Mouse (Mus musculus) gastrocnemius, adult 2 months (tissue): ENCODE measurements at regions not wholly inside any gene's neighbourhood (a gene's known extent, or its start where the extent isn't known, plus 50 kb on each side); places are given as distances from the start of the nearest gene placed in this dataset. TPM values are rescaled to one million over a fixed set of nuclear protein-coding genes. Genes with fewer than 3 reads are reported as not detected.

Experiments used
- DNase-seq: peaks from one replicate; pipeline ENCODE4 v3.0.0; 2022
- H3K27ac ChIP-seq: fragments of 200-600 bp; 2 replicates; pipeline ENCODE4 v1.8.1; 2022; ENCODE audit warnings: mild to moderate bottlenecking
- H3K4me3 ChIP-seq: fragments of 200-600 bp; 2 replicates; pipeline ENCODE4 v1.8.1; 2022; ENCODE audit warnings: mild to moderate bottlenecking, moderate library complexity
- CTCF ChIP-seq: fragments of 200-600 bp; IDR thresholded peaks from 2 replicates; pipeline ENCODE4 v1.8.1; 2022; ENCODE audit warnings: antibody characterized with exemption, mild to moderate bottlenecking, moderate library complexity
- intact Hi-C: fragments of 180-260 bp; cut with DNase I; formaldehyde crosslinking; loops from one replicate; pipeline ENCODE4 v1.15.1; 2025
- microRNA-seq: library from miRNA; unstranded; fragments of <30 nt; microRNA quantifications from one replicate; pipeline ENCODE4 v1.2.0, GENCODE M21; 2021

DNA sequence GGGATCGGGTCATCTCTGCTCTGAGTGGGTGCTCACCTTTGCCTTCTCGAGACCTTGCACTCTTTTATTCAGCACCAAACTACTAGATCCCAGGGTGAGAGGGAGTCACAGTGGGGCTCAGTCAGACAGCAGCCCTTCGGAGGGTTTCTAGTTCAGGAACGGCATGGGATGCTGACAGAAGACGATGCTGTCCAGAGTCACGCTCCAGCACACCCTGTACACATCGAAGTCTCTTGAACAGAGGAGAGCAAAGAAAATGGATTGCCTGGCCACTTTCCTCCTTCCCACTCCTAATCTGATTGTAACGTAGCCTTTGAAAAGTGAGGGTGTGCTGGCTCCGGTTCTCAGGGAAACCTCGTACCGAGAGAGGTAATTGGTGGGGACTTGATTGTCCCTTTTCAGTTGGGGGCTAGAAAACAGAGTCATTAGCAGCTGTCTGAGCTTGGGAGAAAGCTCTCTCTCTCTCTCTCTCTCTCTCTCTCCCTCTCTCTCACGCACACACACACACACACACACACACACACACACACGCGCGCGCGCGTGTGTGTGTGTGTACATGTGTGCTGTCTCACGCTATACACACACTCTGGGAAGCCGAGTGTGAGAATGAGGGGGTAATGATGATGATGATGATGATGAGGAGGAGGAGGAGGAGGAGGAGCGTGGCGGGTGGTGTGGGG, 61.9 kb upstream of the Unc5b start:
- no peak for TF ChIP-seq CTCF
- H3K27ac ChIP-seq = no peak overlapping the region
- DNase-seq = no peak
- intact Hi-C loops = no loop called here
- no peak overlapping the region for H3K4me3 ChIP-seq

DNA sequence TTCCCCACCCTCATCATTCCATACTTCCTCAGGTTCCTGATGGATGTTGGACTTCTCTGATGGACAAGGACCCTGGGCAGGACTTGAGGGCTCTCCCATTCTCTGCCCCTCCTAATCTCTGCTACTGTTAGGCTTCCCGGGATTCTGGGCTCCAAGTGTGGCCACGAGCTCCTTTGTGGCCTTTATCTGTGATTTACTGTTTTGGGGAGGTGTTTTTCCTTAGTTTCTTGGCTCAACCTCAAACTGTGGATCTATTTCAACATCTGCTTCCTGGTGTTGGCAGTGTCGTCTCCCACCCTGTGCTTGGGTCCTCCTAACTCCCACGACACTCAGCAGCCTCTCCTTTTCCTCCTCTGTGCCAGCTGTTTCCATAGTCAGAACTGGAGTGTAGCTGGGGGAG, 61.3 kb upstream of the Unc5b start:
- DNase-seq = no peak
- intact Hi-C loops = no loop called here
- H3K4me3 ChIP-seq = no peak overlapping the region
- no peak for TF ChIP-seq CTCF
- no peak overlapping the region for H3K27ac ChIP-seq

DNA sequence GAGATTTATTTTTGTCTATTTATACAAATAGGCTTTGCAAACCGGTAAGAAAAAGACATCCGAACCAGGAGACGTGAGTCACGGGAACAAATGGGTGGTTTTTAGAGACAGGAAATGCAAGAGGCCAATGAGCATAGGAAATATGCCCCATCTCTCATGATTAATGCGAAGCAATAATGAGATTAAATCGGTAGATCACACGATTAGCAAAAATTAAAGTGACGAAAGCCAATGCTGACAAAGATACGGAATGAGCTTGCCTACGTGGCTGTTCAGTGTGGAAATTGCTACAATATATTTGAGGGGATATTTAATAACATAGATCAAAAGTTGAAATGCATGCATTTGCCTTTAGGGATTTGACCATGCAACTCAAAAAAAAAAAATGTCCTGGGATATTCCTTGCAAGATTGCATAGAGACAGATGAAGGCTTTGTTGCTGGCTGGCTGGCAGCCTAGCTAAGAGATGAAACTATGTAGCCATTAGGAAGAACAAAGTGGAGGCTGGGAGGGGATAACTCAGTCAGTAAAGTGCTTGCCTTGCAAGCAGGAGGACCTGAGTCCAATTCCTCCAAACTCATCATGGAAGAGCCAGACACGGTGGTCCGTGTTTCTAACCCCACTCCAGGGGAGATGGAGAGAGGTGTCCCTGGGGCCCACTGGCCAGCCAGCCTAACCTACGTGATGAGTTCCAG, 60.2 kb upstream of the Unc5b start:
- TF ChIP-seq CTCF = no peak
- no peak for DNase-seq
- no peak overlapping the region for H3K4me3 ChIP-seq
- H3K27ac ChIP-seq = no peak overlapping the region
- intact Hi-C loops = no loop called here

DNA sequence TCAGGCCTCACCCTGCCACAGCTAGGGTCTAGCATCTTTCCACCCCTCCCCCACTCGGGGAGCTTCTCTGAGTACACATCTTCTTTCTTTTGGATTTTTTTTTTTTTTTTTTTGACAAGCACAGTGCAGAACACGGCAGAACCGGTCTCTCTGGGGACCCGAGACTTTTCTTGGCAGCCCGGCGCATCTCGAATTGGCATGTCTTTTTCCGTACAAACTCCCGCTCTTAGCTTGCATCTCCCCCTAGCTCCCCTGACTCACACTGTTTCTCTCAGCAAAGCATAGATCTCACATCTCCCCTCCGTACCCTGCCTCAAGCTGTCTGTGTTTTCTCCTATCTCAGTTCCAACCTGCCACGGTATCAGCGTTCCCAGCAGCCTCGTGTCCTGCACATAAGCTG, 58.4 kb upstream of the Unc5b start:
- no peak for DNase-seq
- Histone ChIP-seq H3K4me3 (no peak overlapping the region), H3K27ac (no peak overlapping the region)
- no peak for TF ChIP-seq CTCF
- intact Hi-C loops = no loop called here

DNA sequence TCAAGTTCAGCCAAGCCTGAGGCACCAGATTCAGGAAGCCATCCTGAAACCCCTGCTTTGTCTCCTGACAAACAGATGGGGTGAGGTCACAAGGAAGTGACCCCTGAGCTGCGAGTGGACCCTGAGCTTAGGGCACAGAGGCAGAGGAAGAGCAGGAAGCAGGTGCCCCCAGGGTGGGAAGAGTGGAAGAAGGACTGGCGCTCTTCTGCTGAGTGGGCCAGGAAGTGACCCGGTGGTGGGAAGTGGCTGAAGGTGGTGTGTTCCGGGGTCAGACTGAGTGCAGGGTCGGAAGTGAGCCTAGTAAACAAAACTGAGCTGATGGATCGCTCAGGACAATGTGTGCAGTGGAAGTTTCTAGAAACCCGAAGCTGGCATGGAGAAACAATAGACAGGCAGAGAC, 57.2 kb upstream of the Unc5b start:
- intact Hi-C loops = no loop called here
- no peak for DNase-seq
- no peak for TF ChIP-seq CTCF

DNA sequence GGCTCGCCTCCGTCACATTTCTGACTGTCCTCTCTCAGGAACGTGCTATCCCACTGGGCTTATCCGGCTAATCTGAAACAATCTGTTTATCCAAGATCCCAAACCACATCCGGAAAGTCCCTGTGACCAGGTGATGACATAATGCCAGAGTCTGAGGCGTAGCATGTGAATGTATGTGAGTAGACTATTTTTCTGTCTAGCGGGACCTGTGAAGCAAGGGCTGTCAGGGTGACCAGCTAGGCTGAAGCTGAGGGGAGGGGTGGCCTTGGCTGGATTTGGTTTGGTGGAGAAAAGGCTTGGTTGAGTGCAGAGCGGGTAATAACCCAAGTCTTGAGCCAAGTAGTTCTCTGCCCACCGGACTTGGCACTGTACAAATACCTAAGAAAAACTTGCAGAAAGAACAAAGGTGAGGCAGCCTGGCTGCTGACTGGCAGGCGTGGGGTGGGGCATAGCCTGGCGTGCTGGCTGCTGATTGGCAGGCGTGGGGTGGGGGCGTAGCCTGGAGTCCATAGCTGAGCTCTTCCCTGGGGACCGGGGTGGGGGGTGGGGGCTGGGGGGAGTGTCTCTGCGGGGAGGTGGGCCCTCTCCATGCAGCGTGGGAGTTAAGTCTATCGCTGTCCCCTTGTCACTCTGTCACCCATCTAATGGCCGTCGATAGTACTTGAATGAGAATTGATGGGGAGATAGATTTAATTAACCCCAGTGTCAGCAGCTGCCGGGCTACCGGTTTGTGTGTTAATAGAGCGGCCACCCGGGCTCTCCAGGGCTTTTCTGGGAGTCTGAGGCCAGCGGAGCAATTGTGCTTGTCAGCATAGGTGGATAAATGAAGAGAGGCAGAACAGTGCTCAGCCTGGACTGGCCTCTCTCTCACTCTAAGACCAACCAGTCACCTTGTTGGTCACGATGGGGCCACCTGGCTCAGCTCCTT, 54.2 kb upstream of the Unc5b start:
- no peak overlapping the region for H3K4me3 ChIP-seq
- intact Hi-C loops = no loop called here
- no peak for DNase-seq
- no peak overlapping the region for H3K27ac ChIP-seq
- TF ChIP-seq CTCF = no peak

More for the DNA sequence above, 57.2 kb upstream of the Unc5b start:
- no peak overlapping the region for H3K27ac ChIP-seq
- no peak overlapping the region for H3K4me3 ChIP-seq

DNA sequence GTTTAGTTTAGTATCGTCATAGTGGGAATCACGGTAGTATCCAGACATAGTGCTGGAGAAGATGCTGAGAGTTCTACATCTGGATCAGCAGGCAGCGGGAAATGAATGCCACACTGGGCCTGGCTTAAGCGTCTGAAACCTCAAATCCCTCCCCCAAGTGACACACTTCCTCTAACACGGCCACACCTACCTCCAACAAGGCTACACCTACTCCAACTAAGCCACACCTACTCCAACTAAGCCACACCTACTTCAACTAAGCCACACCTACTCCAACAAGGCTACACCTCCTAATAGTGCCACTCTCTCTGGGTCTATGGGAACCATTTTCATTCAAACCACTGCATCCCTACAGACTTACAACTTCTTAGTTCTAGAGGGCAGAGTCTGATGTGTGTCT, 53.4 kb upstream of the Unc5b start:
- H3K27ac ChIP-seq = no peak overlapping the region
- no peak for DNase-seq
- TF ChIP-seq CTCF = no peak
- intact Hi-C loops = no loop called here
- H3K4me3 ChIP-seq = no peak overlapping the region

Small RNAs in the stretch of these regions (microRNA-seq; reads per million reads assigned to microRNA genes)
- gene Mir466j (not detected), gene Mir6408 (not detected)
